Mouse (Mus musculus): Measurements from ENCODE around the gene Cdipt.

The Cdipt gene

GRCm38 (mm10) chr7:126975950-126976866 is 494 bp downstream of the Cdipt start, which contains the start of gene Cdiptos:
Cdiptos (minus strand) TSS chr7:126976098.
- peak; percentile 98 for DNase-seq (ENCODE audit: inconsistent ontology term)

GRCm38 (mm10) chr7:126976878-126977459 is 1.3 kb downstream of the Cdipt start:
- DNase-seq (ENCODE audit: inconsistent ontology term), result peak; percentile 23

DNA sequence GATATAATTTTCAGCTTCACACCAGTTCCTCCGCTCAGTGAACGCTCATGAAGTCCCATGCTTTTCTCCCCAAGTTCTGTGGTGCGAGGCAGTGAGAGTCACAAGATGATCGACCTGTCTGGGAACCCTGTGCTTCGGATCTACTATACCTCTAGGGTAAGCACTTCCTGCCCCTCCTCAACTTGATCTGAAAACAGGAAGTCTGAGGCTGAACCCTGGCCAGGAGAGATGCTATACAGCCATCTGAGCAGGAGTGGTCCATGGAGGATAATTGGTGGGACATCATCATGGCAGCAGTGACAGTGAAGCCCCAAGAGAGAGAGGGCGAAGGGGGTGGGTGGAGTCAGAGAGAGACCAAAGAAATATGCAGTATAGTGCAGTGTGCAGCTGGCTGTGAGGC is 3.1 kb downstream of the Cdipt start:
- DNase-seq (ENCODE audit: inconsistent ontology term), result no peak

DNA sequence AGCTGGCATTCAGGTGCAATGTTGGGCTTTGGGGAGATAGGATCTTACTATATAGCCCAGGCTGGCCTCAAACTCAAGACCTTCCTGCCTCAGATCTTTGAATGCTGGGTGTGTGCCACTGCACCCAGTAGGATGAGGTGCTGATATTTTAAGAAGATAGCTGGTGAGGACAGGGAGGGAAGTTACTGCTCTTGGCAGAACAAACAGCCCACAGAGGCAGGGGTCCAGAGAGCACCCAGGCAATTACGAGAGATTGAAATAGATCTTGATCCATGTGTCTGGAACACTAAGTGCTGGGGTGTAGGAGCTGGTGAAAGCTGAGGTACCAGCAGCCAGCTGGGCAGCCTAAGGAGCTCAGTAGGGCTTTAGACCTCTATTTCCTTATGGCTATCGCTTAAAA is 5.9 kb downstream of the Cdipt start:
- DNase-seq (ENCODE audit: inconsistent ontology term), result no peak

- DNase-seq (ENCODE audit: inconsistent ontology term), result no peak
These were observed 6.3 kb downstream of the Cdipt start for GRCm38 (mm10) chr7:126982054-126982453.

DNA sequence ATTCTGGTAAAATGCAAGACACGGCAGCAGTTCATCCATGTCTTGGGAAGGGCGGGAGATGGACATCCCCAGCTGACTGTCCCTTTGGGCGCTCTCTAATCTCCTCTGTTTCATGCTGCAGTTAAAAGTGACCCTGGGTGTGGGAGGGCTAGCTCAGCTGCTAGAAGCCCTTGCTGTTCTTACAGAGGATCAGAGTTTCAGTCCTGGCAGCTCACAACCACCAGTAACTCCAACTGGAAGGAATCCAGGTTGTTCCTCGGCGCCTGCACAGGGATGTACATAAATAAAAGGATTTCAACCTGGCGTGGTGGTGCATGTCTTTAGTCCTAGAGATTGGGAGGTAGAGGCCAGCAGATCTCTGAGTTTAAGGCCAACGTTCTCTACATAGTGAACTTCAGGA is 7.4 kb downstream of the Cdipt start:
- DNase-seq (ENCODE audit: inconsistent ontology term), result no peak

DNA sequence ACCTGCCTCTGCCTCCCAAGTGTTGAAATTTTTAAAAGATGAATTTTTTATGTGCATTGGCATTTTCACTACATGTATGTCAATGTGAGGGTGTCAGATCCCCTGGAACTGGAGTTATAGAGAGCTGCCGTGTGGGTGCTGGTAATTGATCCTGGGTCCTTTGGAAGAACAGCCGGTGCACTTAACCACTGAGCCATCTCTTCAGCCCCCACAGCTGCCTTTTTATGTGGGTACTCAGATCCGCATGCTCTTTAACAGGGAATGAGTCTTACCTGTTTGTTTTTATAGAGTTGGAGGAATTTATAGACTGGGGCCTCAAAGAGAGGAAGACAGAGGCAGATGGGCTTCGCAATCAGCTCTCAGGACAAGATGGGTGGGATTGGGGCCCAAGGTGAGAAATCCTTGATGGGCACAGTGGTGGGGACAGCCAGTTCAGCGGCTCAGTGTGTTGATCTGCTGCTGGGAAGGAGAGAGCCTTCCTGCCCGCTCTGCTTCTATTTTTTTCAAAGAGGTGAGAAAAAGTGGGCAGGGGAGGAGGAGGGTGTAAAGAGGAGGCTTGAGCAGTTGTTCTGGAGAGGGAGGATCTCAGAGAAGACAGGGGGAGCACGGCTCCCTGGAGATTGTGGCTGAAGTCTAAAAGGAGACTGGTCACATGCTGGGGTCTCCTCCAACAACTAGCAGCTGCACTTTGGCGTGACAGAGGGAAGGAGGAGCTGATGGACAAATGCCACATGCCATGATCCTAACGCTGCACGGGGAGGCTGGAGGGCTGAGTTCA is 9.1 kb downstream of the Cdipt start:
- no peak for DNase-seq (ENCODE audit: inconsistent ontology term)

- peak; percentile 26 for DNase-seq (ENCODE audit: inconsistent ontology term)
These were observed 10.6 kb downstream of the Cdipt start for GRCm38 (mm10) chr7:126986319-126986718.

DNA sequence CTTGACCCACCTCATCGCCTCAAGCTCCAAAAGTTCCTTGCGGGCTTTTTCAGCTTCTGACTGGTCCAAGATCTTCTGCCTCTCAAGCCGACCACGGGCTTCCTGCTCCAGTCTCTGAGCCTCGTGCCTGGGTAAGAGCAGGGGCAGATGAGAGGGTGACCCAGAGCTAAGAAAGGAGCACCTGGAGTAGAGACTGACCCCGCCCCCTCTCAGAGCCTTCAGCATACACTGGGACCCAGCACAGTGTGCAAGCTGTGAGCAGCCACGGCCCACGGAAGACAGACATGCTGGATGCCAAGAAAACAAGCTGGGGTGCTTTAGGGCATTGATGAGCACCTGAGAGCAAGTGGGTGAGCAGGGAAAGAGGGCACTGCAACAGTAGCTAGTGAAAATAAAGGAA is 13.1 kb downstream of the Cdipt start:
- no peak for DNase-seq (ENCODE audit: inconsistent ontology term)

- DNase-seq (ENCODE audit: inconsistent ontology term), result no peak
These were observed 20.7 kb downstream of the Cdipt start for GRCm38 (mm10) chr7:126996449-126996848.

- no peak for DNase-seq (ENCODE audit: inconsistent ontology term)
These were observed 23.9 kb downstream of the Cdipt start for GRCm38 (mm10) chr7:126999568-126999967.

- DNase-seq (ENCODE audit: inconsistent ontology term), result no peak
These were observed 27.9 kb downstream of the Cdipt start for GRCm38 (mm10) chr7:127003620-127004019.

DNA sequence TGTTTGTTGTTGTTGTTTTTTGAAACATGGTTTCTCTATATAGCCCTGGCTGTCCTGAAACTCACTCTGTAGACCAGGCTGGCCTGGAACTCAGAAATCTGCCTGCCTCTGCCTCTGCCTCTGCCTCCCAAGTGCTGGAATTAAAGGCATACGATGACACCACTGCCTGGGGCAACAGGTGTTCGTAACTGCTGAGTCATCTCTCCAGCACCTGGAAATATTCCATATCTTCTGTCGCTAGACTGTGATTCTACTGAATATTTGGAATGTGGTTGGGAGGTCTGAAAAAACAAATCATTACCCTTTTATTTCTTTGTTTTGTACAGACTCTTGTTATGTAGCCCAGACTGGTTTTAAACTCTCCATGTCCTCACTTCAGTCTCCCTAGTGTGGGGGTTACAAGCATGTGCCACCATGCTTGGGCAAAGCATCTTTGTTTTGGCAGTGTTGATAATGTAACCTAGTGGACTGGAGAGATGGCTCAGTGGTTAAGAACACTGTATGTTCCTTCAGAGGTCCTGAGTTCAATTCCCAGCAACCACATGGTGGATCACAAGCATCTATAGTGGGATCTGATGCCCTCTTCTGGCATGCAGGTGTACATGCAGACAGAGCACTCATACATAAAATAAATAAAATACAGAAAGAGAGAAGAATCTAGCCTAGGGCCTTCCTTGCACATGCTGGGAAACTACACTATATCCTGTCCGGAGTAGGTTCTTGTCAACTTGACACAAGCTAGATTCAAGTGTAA is 28.6 kb downstream of the Cdipt start:
- DNase-seq (ENCODE audit: inconsistent ontology term), result no peak

GRCm38 (mm10) chr7:127007313-127008024 is 31.8 kb downstream of the Cdipt start:
- no peak for DNase-seq (ENCODE audit: inconsistent ontology term)

GRCm38 (mm10) chr7:127008239-127009019 is 32.7 kb downstream of the Cdipt start:
- DNase-seq (ENCODE audit: inconsistent ontology term), result peak; percentile 70

DNA sequence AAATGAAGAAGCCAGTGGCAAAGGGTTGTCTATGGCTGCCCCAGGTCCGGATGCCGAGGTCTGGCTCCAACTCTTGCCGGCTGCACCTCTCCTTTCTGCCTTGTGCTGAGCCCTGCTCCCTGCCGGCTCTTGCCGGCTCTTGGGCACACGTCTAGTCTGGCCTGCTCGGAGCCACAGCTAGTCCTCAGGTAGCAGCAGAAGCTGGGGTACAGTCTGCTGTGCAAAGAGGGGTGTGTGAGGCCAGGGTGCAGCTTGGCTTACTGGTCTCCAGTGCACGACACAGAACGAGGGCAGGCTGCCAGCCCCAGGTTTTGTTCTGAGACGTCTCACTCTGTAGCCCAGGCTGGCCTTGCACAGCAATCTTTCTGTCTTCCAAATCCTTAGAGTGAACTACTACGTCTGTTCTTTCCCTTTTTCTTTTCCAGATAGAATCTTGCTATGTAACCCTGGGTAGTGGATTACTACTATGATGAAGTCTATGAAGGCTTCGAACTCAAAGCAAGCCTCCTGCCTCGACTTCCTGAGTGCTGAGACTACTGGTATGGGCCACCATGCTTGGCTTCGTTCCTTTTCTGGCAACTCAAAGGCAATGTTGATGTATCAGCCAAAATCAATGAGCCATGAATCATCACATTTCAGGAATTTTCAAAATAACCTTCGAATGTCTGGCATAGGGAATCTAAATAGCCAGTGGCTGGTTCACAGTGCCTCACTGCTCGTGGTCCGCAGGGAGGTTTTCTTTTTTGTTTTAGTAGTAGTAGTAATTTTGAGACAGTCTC is 33.8 kb downstream of the Cdipt start:
- DNase-seq (ENCODE audit: inconsistent ontology term), result peak; percentile 42

GRCm38 (mm10) chr7:127011051-127011450 is 35.3 kb downstream of the Cdipt start:
- no peak for DNase-seq (ENCODE audit: inconsistent ontology term)

DNA sequence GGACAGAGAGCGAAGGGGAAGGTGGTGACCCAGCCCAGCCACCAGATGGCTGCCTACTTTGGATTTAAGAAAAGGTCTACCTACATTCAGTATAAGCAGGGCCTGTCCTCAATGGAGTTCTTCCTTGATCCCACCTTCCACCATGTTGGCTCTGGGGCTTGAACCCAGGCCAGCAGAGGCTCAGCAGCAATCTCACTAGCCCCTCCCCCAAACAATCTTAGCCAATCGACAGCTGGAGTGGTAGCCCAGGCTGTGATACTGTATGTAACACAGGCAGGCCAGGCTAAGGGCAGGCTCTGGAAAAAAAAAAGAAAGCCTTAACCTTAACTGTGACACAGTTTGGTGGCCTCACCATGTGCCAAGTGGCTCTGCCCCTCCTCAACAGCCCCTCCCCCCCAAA is 36.0 kb downstream of the Cdipt start:
- DNase-seq (ENCODE audit: inconsistent ontology term), result no peak

GRCm38 (mm10) chr7:127012374-127012773 is 36.7 kb downstream of the Cdipt start:
- no peak for DNase-seq (ENCODE audit: inconsistent ontology term)
